Mouse (Mus musculus) WW6 (cell line): ENCODE measurements around the gene Gm21411.
"Not testable (repeated sequence)": the region's sequence is repeated elsewhere in the genome, so short reads cannot be mapped to it uniquely, and the experiment has no call there.

Source experiments
- DNase-seq: peaks from one replicate; pipeline ENCODE4 v3.0.0-alpha.2; 2013; ENCODE audit warnings: low read depth, low spot score

Gene Gm21411

DNA sequence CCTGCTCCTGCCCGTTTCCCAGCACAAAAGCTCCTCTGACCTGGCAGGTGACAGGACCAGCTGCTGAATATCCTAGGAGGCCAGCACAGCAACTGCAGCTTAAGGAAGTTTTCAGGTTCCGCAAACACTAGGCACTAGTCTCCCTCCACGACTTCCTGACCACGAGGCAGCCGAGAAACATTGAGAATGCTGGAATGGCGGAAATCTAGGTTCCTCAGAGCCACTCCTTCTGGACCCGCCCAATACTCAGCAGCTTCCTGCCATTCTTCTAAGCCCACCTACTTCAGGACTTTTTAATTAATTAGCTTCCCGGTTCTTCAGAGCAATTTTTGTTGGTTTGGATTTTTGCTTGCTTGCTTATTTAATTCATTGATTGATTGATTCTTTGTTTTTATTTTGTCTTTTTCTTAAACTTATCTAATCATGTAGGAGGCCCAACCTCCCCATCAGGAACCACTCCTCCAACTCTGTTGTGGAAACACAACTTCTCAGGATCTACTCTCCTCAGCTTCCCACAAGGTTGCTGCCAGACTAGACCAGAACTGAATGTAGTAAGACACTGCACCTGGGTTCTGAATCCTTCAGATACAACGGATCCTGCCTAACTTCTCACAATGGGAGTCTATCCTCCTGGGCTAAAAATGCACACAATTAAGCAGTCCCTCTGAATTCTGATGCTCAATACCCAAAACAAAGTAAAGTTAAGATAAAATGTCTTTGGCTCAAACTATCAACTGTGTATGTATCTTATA, at the start of gene Gm21411:
Gene Gm21411 (minus strand): TSS at position 205 of the 752 bp plus-strand sequence.
- DNase-seq, result not testable (repeated sequence)

DNA sequence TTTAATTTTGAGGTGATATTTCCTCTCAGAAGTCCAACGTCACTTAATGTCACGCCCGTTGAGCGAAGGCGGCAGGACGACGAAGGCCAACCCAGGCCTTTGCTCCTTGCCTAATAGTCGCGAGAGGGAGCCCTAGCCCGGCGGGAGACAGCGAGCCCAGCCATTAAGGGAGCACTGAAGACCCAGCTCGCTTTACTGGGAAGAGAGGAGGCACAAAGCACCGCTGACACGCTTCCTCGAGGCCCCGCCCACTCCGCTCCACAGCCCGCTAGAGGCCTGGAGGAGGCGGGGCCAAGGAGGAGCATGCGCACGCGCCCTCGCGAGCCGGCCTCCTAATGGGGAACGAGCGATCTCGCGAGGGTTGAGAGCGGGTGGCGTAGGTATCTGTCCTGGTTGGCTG, 32.3 kb upstream of the Gm21411 start:
- peak; percentile 74 for DNase-seq

DNA sequence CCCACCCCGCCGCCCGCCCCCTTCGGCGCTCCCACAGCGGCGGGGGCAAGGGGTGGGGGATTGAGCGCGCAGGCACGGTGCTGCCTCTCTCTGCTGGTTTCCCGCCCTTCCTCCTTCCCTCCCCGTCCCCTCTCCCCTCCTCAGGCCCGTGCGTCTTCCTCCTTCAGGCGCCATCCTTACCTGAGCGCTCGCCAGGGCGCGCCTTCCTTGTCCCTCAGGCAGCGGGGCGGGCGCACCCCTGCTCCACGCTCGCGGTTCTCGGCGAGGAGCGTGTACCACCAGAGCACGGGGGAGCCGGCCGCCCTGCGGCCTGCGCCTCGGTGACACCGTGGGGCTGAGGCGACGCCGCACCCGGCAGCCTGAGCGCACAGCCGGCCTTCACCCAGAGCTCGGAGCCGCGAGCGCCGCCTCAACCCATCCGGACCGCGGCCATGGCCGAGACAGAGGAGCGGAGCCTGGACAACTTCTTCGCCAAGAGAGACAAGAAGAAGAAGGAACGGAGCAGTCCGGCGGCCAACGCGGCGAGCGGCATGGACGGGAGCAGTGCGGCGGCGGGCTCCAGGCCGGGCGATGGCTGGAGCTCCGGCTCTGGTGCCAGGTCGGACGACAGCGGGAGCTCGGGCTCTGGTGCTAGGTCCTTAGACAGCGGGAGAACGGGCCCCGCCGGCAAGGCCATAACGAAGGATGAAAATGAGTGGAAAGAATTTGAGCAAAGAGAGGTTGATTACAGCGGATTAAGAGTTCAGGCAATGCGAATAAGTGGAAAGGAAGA, 23.1 kb upstream of the Gm21411 start:
- DNase-seq, result peak; percentile 65

DNA sequence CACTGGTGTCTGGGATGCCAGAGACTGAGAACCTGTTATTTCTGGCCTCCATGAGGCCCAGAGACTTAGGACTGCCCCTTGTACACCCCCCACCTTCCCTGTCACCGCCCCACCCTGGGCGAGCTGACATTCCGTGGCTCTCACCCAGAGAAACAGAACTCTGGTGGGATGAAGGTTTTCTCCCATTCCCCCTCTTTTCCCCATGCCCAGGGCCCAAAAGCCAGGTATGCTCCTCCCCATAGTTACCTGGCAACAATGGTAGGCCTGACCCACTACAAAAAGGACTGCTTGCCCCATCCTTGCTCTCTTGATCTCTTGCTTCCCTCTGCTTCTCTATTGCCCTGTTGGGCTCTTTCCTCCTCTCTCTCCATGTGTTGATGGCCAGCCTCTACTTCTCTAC, 5.8 kb upstream of the Gm21411 start:
- no peak for DNase-seq

GRCm38 (mm10) chr4:146908131-146908530, 1.3 kb downstream of the Gm21411 start:
- DNase-seq, result not testable (repeated sequence)

- DNase-seq, result not testable (repeated sequence)
Measured at GRCm38 (mm10) chr4:146904782-146905181, 4.6 kb downstream of the Gm21411 start.

DNA sequence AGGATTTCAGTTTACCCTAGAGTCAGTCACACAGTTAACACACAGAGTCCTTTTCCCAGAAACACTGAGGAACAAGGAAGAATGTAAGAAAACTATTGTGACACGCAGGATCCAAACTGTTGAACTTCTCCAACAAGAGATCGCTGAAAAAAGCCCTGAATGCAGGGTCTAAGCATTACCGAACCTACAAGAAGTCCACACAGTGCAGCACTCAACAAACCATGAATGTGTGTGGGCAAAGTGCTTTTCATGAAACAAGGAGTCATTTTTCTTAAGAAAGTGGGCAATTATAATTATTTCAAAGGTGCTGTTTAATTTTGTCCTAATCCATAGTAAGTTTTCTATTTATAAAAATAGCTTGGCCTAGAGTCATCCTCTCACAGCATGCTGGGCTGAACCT, 6.3 kb downstream of the Gm21411 start:
- not testable (repeated sequence) for DNase-seq
